Mouse (Mus musculus) megakaryocyte, embryonic 14.5 days (primary cell): Measurements from ENCODE around the gene Tmem107.

Source experiments
- FLI1 ChIP-seq: IDR thresholded peaks from 2 replicates; pipeline ENCODE4 v1.6.1; 2012; ENCODE audit warnings: low read length, inconsistent platforms, mixed read lengths
- GATA1 ChIP-seq: IDR thresholded peaks from 3 replicates; pipeline ENCODE4 v1.6.1; 2012; ENCODE audit warnings: mixed read lengths, low read length, inconsistent platforms, borderline replicate concordance

GRCm38 (mm10) chr11:69096987-69097900 lies 26.6 kb downstream of the Tmem107 start:
- TF ChIP-seq GATA1 (no peak), FLI1 (no peak)
